Mouse (Mus musculus): ENCODE data around the gene Abracl. TPM values are rescaled to one million over a fixed set of nuclear protein-coding genes. Genes with fewer than 3 reads are reported as not detected.

Gene Abracl
- 50.0 and 60.3 TPM in 2 replicates for polyA plus RNA-seq (2015; fragmentation: Nextera tagmentation; extraction: Ambion mirVana)

DNA sequence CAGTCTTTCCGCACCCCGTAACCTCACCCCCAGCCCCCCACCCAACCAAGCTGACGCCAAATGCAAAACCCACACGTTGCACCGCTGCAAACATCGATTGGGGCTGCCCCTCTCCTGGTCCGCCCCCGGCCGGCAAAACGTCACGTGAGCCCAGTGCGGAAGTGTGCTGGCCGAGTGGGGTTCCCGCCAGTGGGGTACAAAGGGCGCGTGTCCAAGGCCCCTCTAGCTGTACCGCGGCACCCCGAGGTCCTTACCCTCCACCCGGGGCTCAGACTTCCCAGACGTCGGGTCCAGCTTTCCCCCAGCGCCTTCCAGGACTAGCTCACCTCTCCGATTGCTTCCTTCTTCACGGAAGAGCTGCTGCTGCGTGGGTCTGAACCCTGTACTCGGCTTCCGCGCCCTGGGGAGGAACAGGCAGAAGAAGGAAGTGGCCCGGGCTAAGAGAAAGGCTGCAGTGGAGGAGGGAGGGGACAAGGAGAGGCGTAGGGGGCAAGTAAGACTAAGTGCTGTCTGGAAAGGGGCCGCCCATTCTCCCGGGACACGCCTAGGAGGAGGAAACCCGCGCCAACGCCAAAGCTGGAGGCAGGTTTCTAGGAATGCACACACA lies at the start of gene Abracl:
Gene Abracl (minus strand): TSS at position 548 of the 607 bp plus-strand sequence.

DNA sequence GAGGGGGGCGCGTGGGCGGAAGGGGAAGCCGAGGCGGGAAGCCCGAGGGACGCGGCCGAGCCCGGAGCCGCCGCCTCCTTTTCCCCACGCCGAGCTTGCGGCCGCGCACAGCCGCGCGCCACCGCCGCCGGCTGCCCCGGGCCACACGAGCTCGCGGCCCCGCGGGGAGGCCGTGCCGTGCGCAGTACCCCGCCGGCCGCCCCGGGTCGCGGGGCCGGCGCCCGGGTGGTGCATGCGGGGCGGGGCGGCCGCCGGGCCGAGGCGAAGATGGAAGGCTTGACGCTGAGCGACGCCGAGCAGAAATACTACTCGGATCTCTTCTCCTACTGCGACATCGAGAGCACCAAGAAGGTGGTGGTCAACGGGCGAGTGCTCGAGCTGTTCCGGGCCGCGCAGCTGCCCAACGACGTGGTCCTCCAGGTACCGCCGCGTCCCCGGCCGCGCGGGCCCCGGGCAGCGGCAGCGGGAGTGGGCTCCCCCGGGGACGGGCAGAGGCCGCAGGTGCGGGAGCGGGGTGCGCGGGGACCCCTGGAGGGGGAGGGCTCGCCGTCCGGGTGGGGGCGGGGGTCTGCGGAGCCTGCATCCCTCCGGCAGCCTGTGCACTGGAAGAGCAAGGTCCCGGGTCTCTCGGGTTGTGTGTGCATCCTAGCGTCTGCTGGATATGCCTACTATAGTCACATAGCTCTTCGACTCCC lies 32.8 kb upstream of the Abracl start, which contains the start of gene Reps1:
Gene Reps1 (plus strand): TSS at position 166 of the 695 bp plus-strand sequence.

Other genes with a start within 250 kb of the Abracl start
- 0.67 and 0.70 TPM in 2 replicates for gene Txlnb, start 227.1 kb downstream of the Abracl start, polyA plus RNA-seq (2015; fragmentation: Nextera tagmentation; extraction: Ambion mirVana)
- gene Heca, start 75.2 kb downstream of the Abracl start, polyA plus RNA-seq (2015; fragmentation: Nextera tagmentation; extraction: Ambion mirVana) = 4.8 and 5.7 TPM in 2 replicates
- gene Reps1, start 32.6 kb upstream of the Abracl start, polyA plus RNA-seq (2015; fragmentation: Nextera tagmentation; extraction: Ambion mirVana) = 31.3 and 32.1 TPM in 2 replicates
- gene Ect2l, start 187.6 kb upstream of the Abracl start, polyA plus RNA-seq (2015; fragmentation: Nextera tagmentation; extraction: Ambion mirVana) = 0.50 and 0.76 TPM in 2 replicates
- 6.0 and 6.1 TPM in 2 replicates for gene Ccdc28a, start 211.7 kb upstream of the Abracl start, polyA plus RNA-seq (2015; fragmentation: Nextera tagmentation; extraction: Ambion mirVana)